Mouse (Mus musculus) lung, embryonic 16.5 days (tissue): ENCODE results near the gene Cmtm1. TPM values are rescaled to one million over a fixed set of nuclear protein-coding genes. Genes with fewer than 3 reads are reported as not detected.
"Not testable (repeated sequence)": the region's sequence is repeated elsewhere in the genome, so short reads cannot be mapped to it uniquely, and the experiment has no call there.

ENCODE experiments used
- ATAC-seq: fragments of 200-750 bp; cut with Nextera tagmentation; 2 replicates; pipeline ENCODE4 v1.8.0; 2017; ENCODE audit warnings: low read depth, mild to moderate bottlenecking, moderate library complexity
- H3K27ac ChIP-seq: fragments of 300-500 bp; sonication (generic); 2 replicates; pipeline ENCODE4 v1.5.1; 2014; ENCODE audit warnings: mild to moderate bottlenecking, control low read depth, low read length
- H3K27me3 ChIP-seq: fragments of 300-500 bp; sonication (generic); 2 replicates; pipeline ENCODE4 v1.6.1; 2014; ENCODE audit warnings: low read depth, low read length, mixed read lengths; ENCODE audit not compliant: control insufficient read depth, insufficient read depth
- H3K36me3 ChIP-seq: fragments of 300-500 bp; sonication (generic); 2 replicates; pipeline ENCODE4 v1.6.1; 2014; ENCODE audit warnings: low read length; ENCODE audit not compliant: control insufficient read depth, insufficient read depth
- H3K4me1 ChIP-seq: fragments of 300-500 bp; sonication (generic); replicated peaks from 2 replicates; pipeline ENCODE4 v1.6.1; 2014; ENCODE audit warnings: low read length, mixed read lengths; ENCODE audit not compliant: control insufficient read depth, insufficient read depth
- H3K4me2 ChIP-seq: fragments of 300-500 bp; sonication (generic); 2 replicates; pipeline ENCODE4 v1.6.1; 2014; ENCODE audit warnings: low read depth, low read length, control low read depth
- H3K4me3 ChIP-seq: fragments of 300-500 bp; sonication (generic); 2 replicates; pipeline ENCODE4 v1.5.1; 2014; ENCODE audit warnings: mild to moderate bottlenecking, low read length, control low read depth
- H3K9ac ChIP-seq: fragments of 300-500 bp; sonication (generic); 2 replicates; pipeline ENCODE4 v1.6.1; 2014; ENCODE audit warnings: low read length, control low read depth
- H3K9me3 ChIP-seq: fragments of 300-500 bp; sonication (generic); 2 replicates; pipeline ENCODE4 v1.6.1; 2016; ENCODE audit warnings: low read length; ENCODE audit not compliant: control insufficient read depth
- WGBS: fragments of 180-500 bp; shearing (Covaris S2); extraction: QIAGEN DNeasy Blood & Tissue Kit; methylation state at CpG from one replicate; pipeline ENCODE4 v1.1.7; 2014; 5-methylcytosine and 5-hydroxymethylcytosine counted together
- polyA plus RNA-seq: library from polyadenylated mRNA; unstranded; fragments of >200 nt; fragmentation: Nextera tagmentation; extraction: Ambion mirVana; gene quantifications from 2 replicates; pipeline ENCODE4 v1.2.1, GENCODE M21; 2015

The Cmtm1 gene
- polyA plus RNA-seq, 1 experiment from 2014 or later = not detected

DNA sequence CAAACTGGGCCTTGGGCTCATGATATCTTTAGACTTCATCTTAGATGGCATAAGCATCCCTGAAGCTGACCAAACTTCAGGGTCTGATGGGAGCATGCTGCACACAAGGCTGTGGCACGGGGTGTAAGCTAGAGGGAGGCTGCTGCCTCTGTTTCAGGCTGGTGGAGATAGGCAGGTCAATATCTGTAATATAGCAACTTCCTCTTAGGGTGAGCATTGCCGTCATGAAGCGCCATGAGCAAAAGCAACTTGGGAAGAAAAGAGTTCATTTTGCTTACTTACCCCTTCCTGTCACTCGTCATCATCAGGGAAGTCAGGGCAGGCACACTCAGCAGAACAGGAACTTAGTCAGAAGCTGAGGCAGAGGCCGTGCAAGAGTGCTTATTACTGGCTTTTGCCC lies 23.8 kb upstream of the Cmtm1 start:
- no peak overlapping the region for H3K9ac ChIP-seq
- WGBS = 49% methylated on average over 5 of the region's 5 CpGs
- no peak overlapping the region for H3K4me2 ChIP-seq
- no peaks in the 10 kb centered on the region for H3K4me1 ChIP-seq
- no peak for ATAC-seq
- H3K36me3 ChIP-seq = no peaks in the 10 kb centered on the region
- H3K4me3 ChIP-seq = no peak overlapping the region
- no peak overlapping the region for H3K27ac ChIP-seq
- no peaks in the 10 kb centered on the region; the same call in 1 of the 2 replicates for H3K9me3 ChIP-seq
- H3K27me3 ChIP-seq = no peaks in the 10 kb centered on the region

DNA sequence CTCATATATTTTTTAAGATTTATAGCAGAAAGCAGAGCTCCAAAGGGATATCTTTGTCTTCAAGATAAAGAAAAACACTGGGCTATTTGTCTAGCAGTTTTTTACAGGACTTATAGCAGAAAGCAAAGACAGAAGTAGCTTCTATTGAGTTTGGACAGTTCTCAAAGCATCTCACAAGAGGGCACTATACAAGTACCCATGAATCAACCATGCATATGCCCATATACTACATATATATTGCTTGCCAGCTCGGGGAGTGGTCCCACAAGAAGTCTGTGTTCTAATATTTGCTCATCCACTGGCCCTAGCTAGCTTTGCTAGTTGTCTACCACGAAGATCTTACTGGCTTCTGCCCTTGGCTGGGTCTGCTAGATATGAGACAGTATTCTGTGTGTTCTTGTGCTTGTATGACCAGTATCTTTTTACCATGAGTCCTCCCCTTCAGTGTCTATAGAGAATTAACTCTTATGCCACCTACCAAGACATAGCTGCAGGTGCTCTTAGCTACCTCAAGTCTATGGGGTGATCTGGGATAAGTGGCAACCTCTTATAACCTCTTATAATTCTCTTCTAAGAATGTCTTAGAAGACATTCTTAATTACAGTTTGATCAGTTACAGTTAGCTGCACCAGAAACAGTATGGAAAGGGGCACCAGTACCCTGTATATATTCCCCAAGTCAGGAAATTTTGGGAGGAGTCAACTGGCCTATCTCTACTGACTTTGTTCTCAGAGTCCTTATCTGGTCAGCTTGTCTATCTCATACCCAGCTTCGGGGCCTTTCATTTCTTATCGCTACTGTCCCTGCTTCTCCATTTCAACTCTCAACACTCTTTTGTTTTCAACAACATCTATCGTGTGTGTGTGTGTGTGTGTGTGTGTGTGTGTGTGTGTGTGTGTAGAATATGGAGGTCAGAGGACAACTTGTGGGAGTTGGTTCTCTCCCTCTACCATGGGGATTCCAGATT lies 23.0 kb upstream of the Cmtm1 start:
- Histone ChIP-seq H3K27me3 (no peaks in the 10 kb centered on the region), H3K36me3 (no peaks in the 10 kb centered on the region), H3K4me1 (no peaks in the 10 kb centered on the region), H3K9me3 (no peaks in the 10 kb centered on the region; the same call in 1 of the 2 replicates), H3K4me2 (no peak overlapping the region), H3K9ac (no peak overlapping the region), H3K4me3 (no peak overlapping the region), H3K27ac (no peak overlapping the region)
- no peak for ATAC-seq
- WGBS = 64% methylated on average over 5 of the region's 5 CpGs

DNA sequence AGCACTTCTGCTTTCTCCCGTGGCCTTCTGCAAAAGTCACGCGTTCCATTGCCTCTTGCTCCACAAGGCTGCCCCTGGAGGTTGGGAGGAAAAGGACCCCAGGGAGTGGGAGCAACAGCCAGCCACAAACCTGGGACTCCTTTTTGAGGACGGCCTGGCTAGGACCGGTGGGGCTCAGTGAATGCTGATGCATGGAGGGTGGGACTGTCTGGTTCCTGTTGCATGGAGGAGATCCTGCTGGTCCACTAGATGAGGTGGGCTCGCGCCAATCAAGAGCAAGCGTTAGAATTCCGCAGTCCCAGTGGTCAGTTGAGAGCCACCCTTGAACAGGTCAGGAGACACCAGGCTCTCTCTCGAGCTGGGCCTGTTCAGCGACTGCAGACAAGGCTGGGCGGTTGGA lies 12.0 kb upstream of the Cmtm1 start, which contains the start of gene Cmtm2b:
Gene Cmtm2b, plus strand, starts transcription at position 301 of the 400 bp plus-strand sequence.
- H3K4me2 ChIP-seq, H3K9ac ChIP-seq, H3K4me3 ChIP-seq, H3K36me3 ChIP-seq, H3K27ac ChIP-seq, H3K27me3 ChIP-seq, H3K4me1 ChIP-seq, H3K9me3 ChIP-seq, ATAC-seq: not testable (repeated sequence)
- WGBS = 85% methylated on average over 12 of the region's 12 CpGs

DNA sequence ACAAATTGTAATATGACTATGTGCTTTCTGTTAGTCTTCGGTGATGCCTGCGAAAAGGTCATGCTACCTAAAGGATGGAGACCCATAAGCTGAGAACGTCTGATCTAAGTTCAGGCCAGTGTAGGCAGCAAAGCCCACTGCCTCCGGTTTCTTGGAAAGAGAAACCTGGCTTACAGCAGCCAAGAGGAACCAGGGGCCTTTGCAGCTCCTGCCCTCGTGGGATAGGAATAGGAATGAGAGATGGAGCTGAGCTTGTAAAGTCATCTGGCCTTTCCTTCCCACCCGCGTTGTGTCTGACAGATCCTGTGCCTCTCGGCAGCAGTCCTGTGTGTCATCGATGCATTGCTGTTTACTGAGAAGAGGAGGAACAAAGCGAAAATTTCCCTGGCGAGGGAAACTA lies 11.3 kb upstream of the Cmtm1 start, which contains the start of gene Gm11020:
Gene Gm11020, plus strand, starts transcription at position 301 of the 400 bp plus-strand sequence.
- WGBS = 76% methylated on average over 8 of the region's 11 CpGs
- not testable (repeated sequence) for H3K9me3 ChIP-seq, H3K36me3 ChIP-seq, H3K9ac ChIP-seq, H3K4me1 ChIP-seq, H3K27ac ChIP-seq, H3K27me3 ChIP-seq, H3K4me3 ChIP-seq, ATAC-seq, H3K4me2 ChIP-seq

DNA sequence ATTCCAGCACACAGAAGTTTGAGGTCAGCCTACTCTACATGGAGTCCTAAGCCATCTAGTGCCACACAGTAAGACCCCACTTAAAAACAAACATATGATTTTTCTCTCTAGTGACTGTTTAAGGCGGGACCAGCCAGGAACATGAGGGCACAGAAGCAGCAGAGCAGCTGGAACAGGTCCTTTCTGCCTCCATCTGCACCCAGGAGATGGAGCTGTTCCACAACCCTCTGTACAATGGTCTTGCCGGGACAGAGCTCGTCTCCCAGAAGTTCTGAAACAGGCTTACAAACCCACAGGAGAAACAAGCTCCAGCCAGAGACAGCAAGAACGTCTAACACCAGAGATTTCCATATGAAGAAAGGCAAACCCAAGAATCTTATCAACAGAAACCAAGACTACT lies 3.4 kb upstream of the Cmtm1 start:
- no peak overlapping the region for H3K9ac ChIP-seq
- ATAC-seq = no peak
- H3K36me3 ChIP-seq = no peaks in the 10 kb centered on the region
- H3K4me2 ChIP-seq = no peak overlapping the region
- no peaks in the 10 kb centered on the region for H3K27me3 ChIP-seq
- no peaks in the 10 kb centered on the region for H3K4me1 ChIP-seq
- WGBS = 60% methylated on average over 4 of the region's 4 CpGs
- no peak overlapping the region for H3K4me3 ChIP-seq
- no peaks in the 10 kb centered on the region for H3K9me3 ChIP-seq
- H3K27ac ChIP-seq = no peak overlapping the region

DNA sequence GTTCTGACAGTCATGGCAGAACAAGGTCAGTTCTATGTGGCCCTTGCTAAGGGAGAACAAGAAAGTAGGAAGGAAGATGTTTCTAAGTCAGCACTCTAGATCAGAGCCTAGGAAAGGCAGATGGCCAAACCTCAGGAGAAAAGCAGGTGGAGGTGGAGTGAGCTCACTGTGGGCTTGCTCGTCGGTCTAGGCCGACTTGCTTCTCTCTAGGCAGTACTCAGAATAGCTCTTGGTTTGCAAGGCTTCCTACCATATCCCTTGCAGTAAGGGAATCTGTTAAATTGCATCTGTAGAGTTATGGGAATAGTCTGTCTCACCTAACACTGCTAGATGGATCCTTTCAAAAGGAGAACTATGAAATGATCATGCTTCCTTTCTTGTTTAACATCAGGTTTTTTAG lies 2.1 kb upstream of the Cmtm1 start:
- H3K4me2 ChIP-seq, H3K4me3 ChIP-seq, ATAC-seq, H3K9ac ChIP-seq, H3K36me3 ChIP-seq, H3K27me3 ChIP-seq, H3K27ac ChIP-seq, H3K9me3 ChIP-seq, H3K4me1 ChIP-seq: not testable (repeated sequence)
- 88% methylated on average over 3 of the region's 3 CpGs for WGBS

DNA sequence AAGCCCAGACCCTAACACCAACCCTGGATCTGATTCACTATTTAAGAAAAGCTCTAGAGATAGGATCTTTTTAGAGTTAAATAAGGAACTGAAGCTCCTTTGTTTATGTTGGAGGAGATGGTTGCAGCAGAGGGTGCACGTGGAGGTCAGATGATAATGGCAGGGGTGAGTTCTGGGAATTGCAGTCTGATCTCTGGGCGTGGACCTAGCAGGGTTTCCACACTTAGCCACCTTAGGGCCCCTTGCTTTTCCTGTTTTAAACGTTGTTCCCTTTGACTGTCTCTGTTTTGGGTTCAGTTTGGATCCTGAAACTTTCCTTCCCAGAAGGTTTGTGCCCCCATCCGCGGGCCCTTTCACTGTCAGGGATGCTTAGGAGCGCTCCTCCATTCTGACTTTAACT lies 1.6 kb downstream of the Cmtm1 start:
- H3K36me3 ChIP-seq, ATAC-seq, H3K4me3 ChIP-seq, H3K4me2 ChIP-seq, H3K27me3 ChIP-seq, H3K9me3 ChIP-seq, H3K9ac ChIP-seq, H3K27ac ChIP-seq, H3K4me1 ChIP-seq: not testable (repeated sequence)
- 37% methylated on average over 6 of the region's 6 CpGs for WGBS

DNA sequence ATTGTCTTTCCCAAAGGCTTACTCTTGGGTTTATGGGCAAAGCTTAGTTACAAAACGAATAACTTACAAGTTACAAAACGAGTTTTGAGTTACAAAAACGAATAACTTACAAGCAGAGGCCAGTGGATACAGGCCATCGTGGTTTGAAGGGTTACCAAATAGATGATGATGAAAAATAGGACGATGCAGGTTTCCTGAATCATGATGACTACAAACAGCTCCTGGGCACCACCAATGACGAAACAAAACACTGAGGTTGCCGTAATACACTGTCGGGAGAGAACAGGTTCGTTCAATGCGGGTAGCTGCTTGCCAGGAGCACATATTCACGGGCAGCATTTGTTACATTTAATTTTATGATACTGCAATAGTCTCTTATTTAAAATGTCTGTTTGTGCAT lies 5.0 kb downstream of the Cmtm1 start:
- H3K36me3 ChIP-seq = no peaks in the 10 kb centered on the region
- H3K27ac ChIP-seq = no peak overlapping the region
- H3K4me1 ChIP-seq = no peaks in the 10 kb centered on the region
- no peaks in the 10 kb centered on the region for H3K27me3 ChIP-seq
- no peak overlapping the region for H3K4me3 ChIP-seq
- no peaks in the 10 kb centered on the region for H3K9me3 ChIP-seq
- H3K9ac ChIP-seq = no peak overlapping the region
- WGBS = 87% methylated on average over 11 of the region's 11 CpGs
- no peak overlapping the region for H3K4me2 ChIP-seq
- no peak for ATAC-seq

DNA sequence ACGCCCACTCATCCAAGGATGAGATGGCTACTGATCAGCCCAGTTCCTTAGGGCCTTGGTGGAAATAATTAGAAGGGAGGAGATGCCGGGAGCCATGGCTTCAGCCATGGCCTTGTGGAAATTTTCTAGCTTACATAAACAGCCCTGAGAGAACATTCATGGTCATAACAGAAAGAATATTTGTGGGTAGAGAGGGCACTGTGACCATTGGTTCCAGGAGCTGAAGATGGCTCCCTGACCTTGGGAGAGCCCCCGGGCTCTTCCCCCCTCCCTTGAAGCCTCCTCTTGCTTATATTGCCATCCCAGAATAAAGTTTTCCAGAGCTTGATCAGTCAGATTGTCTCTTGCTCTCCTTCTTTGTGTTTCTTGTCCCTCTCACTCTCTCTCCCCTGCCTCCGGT lies 7.4 kb downstream of the Cmtm1 start:
- H3K27ac ChIP-seq, H3K4me2 ChIP-seq, H3K4me3 ChIP-seq, H3K27me3 ChIP-seq, ATAC-seq, H3K9ac ChIP-seq, H3K4me1 ChIP-seq, H3K36me3 ChIP-seq, H3K9me3 ChIP-seq: not testable (repeated sequence)
- 93% methylated on average over 4 of the region's 4 CpGs for WGBS
